Mouse (Mus musculus) gastrocnemius, adult 18-20 months (tissue): ENCODE data around the gene Lrrc8b. TPM values are rescaled to one million over a fixed set of nuclear protein-coding genes. Genes with fewer than 3 reads are reported as not detected.
A peak's percentile ranks its signal among the peaks of the same experiment; 100 is the strongest.

Source experiments
- DNase-seq: peaks from one replicate; pipeline ENCODE4 v3.0.0; 2021; ENCODE audit warnings: low spot score
- total RNA-seq, 2 experiments: library from RNA; stranded (reverse); gene quantifications; 2 replicates each; pipeline ENCODE4 v1.2.3; 2021

Gene Lrrc8b
- total RNA-seq, 2 experiments from 2014 or later: 1.8 to 2.0 TPM

DNA sequence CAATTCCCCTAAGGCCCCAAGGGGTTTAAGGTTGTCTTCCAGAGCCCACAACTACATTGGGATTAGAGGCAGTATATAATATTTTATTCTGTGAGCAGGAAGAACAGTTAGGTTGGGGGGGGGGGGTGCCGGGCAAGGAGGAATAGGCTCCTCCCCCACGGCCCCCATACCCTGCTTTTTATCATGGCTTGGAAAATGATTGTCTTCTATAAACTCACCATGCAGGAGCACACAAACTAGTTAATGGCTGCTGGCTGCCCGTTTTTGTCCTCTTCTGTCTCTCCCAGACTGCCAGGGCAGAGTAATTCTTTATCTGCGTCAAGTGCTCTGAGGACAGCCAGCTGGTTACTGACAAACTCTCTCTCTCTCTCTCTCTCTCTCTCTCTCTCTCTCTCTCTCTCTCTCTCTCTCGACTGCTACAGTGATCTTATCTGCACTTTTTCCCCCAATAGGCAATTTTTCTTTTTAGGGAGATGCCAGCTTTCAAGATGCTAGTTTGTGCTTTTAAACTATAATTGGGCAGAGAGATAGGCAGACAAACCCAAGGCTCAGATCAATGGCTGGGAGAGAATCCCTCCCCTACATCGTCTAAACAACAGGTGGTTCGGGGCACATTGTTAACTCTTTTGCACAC is 102.5 kb downstream of the Lrrc8b start:
- no peak for DNase-seq

DNA sequence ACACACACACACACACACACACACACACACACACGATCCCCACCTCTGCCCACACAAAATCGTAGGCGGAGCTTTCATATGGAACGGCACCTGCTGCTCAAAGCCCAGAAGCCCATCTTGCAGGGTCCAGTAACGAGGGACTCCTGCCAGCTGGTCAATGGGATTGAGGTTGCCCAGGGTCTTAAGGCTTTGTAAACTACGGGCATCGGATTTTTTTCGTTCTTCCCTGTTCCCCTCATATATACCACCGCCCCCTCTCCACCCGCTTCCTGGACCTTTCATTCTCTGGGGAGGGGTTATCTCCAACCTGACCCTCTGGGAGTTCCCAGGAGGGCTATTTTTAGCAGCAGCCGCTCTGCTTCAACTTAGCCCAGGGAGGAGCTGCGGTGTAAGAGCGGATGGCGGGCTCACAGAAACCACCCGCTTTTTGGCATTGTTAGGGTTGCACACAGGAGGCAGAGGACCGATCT is 103.1 kb downstream of the Lrrc8b start:
- DNase-seq: no peak

GRCm38 (mm10) chr5:105519096-105519975 is 103.8 kb downstream of the Lrrc8b start, which contains the start of gene Lrrc8c:
TSS of gene Lrrc8c (plus strand) at chr5:105519388.
- DNase-seq: peak; percentile 78

DNA sequence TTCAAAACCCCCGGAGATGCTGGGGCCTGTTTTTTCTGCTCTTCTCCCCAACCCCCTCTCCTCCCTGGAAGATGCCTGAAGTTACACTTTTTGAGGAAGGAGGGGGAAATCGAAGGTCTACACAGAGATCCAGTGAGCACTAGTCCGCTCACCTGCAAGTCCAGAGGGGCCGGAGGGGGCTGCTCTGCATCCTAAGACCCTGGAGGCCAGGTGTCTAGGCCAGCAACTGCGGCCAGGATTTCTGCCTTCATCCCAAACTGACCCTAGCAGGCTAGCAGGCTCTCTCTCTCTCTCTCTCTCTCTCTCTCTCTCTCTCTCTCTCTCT is 104.4 kb downstream of the Lrrc8b start:
- DNase-seq: no peak

GRCm38 (mm10) chr5:105520442-105520965 is 104.9 kb downstream of the Lrrc8b start:
- no peak for DNase-seq

DNA sequence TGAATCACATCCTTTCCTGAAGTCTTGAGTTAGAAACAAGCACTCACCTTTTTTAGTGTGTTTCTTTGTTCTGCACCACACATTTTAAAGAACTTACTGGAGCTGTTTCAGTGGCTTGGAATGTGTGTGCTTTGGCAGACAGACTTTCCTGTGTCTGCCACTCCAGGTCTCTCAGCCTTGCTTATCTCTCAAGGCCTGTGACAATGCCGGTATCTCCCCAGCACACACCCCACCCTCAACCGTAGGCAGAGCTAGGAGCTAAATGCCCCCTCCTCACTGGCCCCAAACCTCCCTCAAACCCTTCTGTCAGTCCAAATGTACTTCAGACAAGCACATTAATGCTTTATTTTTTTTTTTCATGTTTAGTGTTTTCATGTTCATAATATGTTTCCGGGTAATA is 107.9 kb downstream of the Lrrc8b start:
- DNase-seq: no peak

DNA sequence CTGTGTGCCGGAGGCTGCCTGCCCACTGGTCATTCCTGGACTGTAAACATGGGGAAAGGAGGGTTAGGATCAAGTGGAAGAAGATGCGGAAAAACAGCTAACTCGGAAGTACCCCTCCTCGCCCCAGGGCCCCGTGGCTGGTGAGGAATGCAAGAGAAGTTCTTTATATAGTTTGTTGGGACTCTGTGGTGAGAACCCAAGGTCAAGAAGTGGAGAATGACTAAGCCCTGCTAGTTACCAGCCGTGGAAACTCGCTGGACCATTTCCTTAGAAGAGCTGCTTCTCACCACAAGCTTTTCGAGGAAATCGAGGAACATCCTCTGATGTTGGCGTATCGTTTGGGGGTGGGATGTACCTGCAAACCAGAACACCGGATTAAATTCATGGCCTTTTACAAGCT is 109.4 kb downstream of the Lrrc8b start:
- no peak for DNase-seq

DNA sequence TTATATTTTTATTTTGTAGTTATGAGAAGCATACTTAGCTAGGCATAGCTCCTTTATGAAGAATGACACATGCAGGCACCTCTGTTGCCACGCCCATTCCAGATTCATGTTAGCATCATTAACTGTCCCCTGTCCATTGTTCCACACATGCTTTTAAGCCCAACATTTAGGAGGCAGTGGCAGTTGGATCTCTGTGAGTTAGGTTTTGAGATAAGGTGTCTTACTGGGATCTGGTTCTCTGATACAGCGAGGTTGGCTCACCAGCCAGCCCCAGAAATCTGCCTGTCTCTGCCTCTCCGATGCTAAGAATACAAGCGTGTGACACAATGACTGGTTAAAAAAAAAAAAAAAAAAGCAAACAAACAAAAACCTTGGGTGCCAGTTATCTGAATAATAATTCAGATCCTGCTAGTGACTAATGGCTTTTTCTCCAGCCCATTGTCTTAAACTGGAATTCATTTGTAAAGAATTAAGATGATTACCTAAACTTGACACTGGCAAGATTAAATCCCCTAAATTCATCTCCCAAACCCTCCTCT is 110.6 kb downstream of the Lrrc8b start:
- DNase-seq: no peak

DNA sequence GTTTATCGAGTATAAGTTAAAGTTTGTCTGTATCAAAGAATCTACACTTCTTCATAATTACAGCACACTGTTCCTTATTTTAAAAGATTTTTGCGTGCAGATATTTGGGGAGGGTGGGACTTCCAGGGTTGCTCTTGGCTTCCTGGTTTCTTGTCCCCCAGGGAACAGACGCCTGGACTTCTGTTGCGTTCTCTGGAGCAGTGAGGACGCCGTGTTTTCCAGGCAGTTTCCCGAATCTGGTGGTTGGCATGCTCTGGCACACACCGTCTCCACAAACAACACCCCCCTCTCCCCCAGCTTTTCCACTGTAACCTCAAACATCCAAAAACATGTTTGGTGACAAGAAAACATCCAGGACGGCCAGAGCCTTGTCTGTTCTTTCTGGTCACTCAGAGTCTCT is 111.2 kb downstream of the Lrrc8b start:
- no peak for DNase-seq

- no peak for DNase-seq
Measured at GRCm38 (mm10) chr5:105527477-105528331, 112.1 kb downstream of the Lrrc8b start.

GRCm38 (mm10) chr5:105530576-105530975 is 115.0 kb downstream of the Lrrc8b start:
- no peak for DNase-seq

DNA sequence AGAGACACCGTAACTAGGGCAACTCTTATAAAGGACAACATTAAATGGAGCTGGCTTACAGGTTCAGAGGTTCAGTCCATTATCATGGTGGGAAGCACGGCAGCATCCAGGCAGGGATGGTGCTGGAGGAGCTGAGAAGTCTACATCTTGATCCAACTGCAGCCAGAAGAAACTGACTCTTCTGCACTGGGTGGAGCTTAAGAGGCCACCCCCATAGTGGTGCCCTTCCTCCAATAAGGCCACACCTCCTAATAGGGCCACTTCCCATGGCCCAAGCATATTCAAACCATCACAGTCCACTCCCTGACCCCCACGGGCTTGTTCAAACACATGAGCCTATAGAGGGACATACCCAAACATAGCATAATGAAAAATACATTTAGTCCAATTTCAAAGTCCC is 119.6 kb downstream of the Lrrc8b start:
- DNase-seq: no peak

- no peak for DNase-seq
Measured at GRCm38 (mm10) chr5:105536172-105536571, 120.6 kb downstream of the Lrrc8b start.

DNA sequence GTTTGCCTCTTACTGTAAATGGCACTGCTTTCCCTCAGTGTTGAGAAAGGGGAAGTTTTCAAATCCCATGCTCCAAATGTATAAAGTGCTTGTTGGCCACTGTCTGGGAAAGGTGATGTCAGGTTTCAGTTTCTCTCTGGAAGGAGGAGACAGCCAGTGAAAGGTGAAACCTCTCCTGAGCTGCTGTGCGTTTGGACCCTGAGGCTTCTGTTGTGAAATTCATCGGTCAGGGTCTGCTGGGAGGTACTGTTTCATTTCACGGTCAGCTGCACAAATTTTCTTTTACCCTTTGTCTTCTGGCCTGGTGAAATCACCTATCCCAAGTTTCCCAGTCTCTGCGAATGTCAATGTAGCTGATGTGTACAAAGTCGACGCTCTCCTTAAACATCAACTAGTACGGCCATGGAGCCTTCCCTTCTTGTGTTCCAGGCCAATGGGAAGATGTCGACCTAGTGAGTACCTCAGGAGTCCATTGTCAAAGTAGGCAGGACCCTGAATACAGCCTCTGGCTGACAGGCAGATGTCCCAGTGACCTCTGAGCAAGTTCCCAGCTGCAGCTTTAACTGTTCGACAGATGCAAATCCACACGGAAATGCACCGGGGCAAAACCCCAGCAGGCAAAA is 121.6 kb downstream of the Lrrc8b start:
- DNase-seq: no peak

Other genes starting within 250 kb of the Lrrc8b start
- gene Gbp10, start 176.2 kb upstream of the Lrrc8b start, total RNA-seq: 1 to 10 TPM; 1.3 to 4.5 TPM
- gene Gm43302, start 122.1 kb upstream of the Lrrc8b start, total RNA-seq: under 1 TPM; 0.16 to 1.00 TPM
- gene Gbp6, start 122.1 kb upstream of the Lrrc8b start, total RNA-seq: 10 to 100 TPM in 1 of 2 experiments, 1 to 10 TPM in 1; 3.7 to 10.7 TPM
- 10 to 100 TPM in 1 of 2 experiments, 1 to 10 TPM in 1; 9.3 to 10.6 TPM for gene Lrrc8c, start 103.6 kb downstream of the Lrrc8b start, total RNA-seq